Mouse (Mus musculus) forebrain, embryonic 15.5 days (tissue): Measurements from ENCODE around the gene Rtn3. TPM values are rescaled to one million over a fixed set of nuclear protein-coding genes. Genes with fewer than 3 reads are reported as not detected.
"Not testable (repeated sequence)": the region's sequence is repeated elsewhere in the genome, so short reads cannot be mapped to it uniquely, and the experiment has no call there.

ENCODE experiments used
- ATAC-seq: fragments of 200-750 bp; cut with Nextera tagmentation; replicated peaks from 2 replicates; pipeline ENCODE4 v1.8.0; 2017; ENCODE audit warnings: mild to moderate bottlenecking, moderate TSS enrichment, moderate library complexity
- H3K27ac ChIP-seq: fragments of 300-500 bp; sonication (generic); replicated peaks from 2 replicates; pipeline ENCODE4 v1.5.1; 2015; ENCODE audit warnings: mild to moderate bottlenecking, inconsistent platforms
- H3K27me3 ChIP-seq: fragments of 300-500 bp; sonication (generic); 2 replicates; pipeline ENCODE4 v1.6.1; 2015; ENCODE audit warnings: inconsistent platforms
- H3K36me3 ChIP-seq: fragments of 300-500 bp; sonication (generic); 2 replicates; pipeline ENCODE4 v1.6.1; 2015; ENCODE audit warnings: mild to moderate bottlenecking, inconsistent platforms
- H3K4me1 ChIP-seq: fragments of 300-500 bp; sonication (generic); 2 replicates; pipeline ENCODE4 v1.6.1; 2015; ENCODE audit warnings: inconsistent platforms
- H3K4me2 ChIP-seq: fragments of 300-500 bp; sonication (generic); replicated peaks from 2 replicates; pipeline ENCODE4 v1.6.1; 2015; ENCODE audit warnings: mild to moderate bottlenecking, inconsistent platforms
- H3K4me3 ChIP-seq: fragments of 300-500 bp; sonication (generic); 2 replicates; pipeline ENCODE4 v1.5.1; 2015; ENCODE audit warnings: mild to moderate bottlenecking, inconsistent platforms
- H3K9ac ChIP-seq: fragments of 300-500 bp; sonication (generic); replicated peaks from 2 replicates; pipeline ENCODE4 v1.6.1; 2015; ENCODE audit warnings: mild to moderate bottlenecking, inconsistent platforms
- H3K9me3 ChIP-seq: fragments of 300-500 bp; sonication (generic); 2 replicates; pipeline ENCODE4 v1.6.1; 2016; ENCODE audit warnings: inconsistent platforms
- WGBS: fragments of 180-500 bp; shearing (Covaris S2); methylation state at CpG from one replicate; pipeline ENCODE4 v1.1.7; 2015; ENCODE audit warnings: mixed read lengths; 5-methylcytosine and 5-hydroxymethylcytosine counted together
- polyA plus RNA-seq: library from polyadenylated mRNA; unstranded; fragments of >200 nt; fragmentation: Nextera tagmentation; extraction: Ambion mirVana; gene quantifications from 2 replicates; pipeline ENCODE4 v1.2.1, GENCODE M21; 2015

The Rtn3 gene
- polyA plus RNA-seq, 1 experiment from 2014 or later = 533 TPM

- Histone ChIP-seq H3K4me3 (peak overlapping the region; percentile 73), H3K4me2 (peak overlapping the region; percentile 76), H3K36me3 (peaks cover 14% of the 10 kb centered on the region), H3K9me3 (no peaks in the 10 kb centered on the region), H3K27me3 (no peaks in the 10 kb centered on the region), H3K9ac (peak overlapping the region; percentile 89), H3K27ac (peak overlapping the region; percentile 98), H3K4me1 (peaks cover 73% of the 10 kb centered on the region)
- no peak for ATAC-seq
- WGBS = 43% methylated on average over 12 of the region's 12 CpGs
These were observed 63.0 kb downstream of the Rtn3 start for GRCm38 (mm10) chr19:7420108-7420507.

GRCm38 (mm10) chr19:7419134-7419533 lies 63.9 kb downstream of the Rtn3 start:
- Histone ChIP-seq H3K9ac (peak overlapping the region; percentile 89), H3K9me3 (no peaks in the 10 kb centered on the region), H3K4me3 (peak overlapping the region; percentile 73), H3K4me1 (peaks cover 64% of the 10 kb centered on the region), H3K27me3 (no peaks in the 10 kb centered on the region), H3K36me3 (0 out of 2 replicates have a peak, but pooled peaks cover 6% of the 10 kb centered on the region), H3K27ac (peak overlapping the region; percentile 98), H3K4me2 (peak overlapping the region; percentile 76)
- ATAC-seq = no peak
- 18% methylated on average over 6 of the region's 6 CpGs for WGBS

- under 1% methylated on average over 53 of the region's 59 CpGs for WGBS
- ATAC-seq = peak; percentile 65
- H3K9me3 ChIP-seq = no peaks in the 10 kb centered on the region
- H3K4me1 ChIP-seq = peaks cover 54% of the 10 kb centered on the region
- H3K4me3 ChIP-seq = peak overlapping the region; percentile 73
- no peaks in the 10 kb centered on the region for H3K27me3 ChIP-seq
- peak overlapping the region; percentile 76 for H3K4me2 ChIP-seq
- H3K36me3 ChIP-seq = 0 out of 2 replicates have a peak, but pooled peaks cover 6% of the 10 kb centered on the region
- H3K9ac ChIP-seq = peak overlapping the region; percentile 89
- peak overlapping the region; percentile 98 for H3K27ac ChIP-seq
These were observed 64.9 kb downstream of the Rtn3 start for GRCm38 (mm10) chr19:7417911-7418849.

- H3K4me3 ChIP-seq = peak within 1 kb of the TSS; percentile 73
- H3K9me3 ChIP-seq = no peaks in the 10 kb centered on the region
- peak; percentile 59 for ATAC-seq
- H3K4me1 ChIP-seq = peaks cover 43% of the 10 kb centered on the region
- under 1% methylated on average over 107 of the region's 107 CpGs for WGBS
- peak within 1 kb of the TSS; percentile 84 for H3K4me2 ChIP-seq
- peak within 1 kb of the TSS; percentile 89 for H3K9ac ChIP-seq
- H3K27me3 ChIP-seq = no peaks in the 10 kb centered on the region
- peak within 1 kb of the TSS; percentile 98 for H3K27ac ChIP-seq
- H3K36me3 ChIP-seq = 0 out of 2 replicates have a peak, but pooled peaks cover 3% of the 10 kb centered on the region
These were observed 66.0 kb downstream of the Rtn3 start, which contains the start of gene 2700081O15Rik for GRCm38 (mm10) chr19:7416834-7417735. Gene 2700081O15Rik (plus strand): TSS chr19:7417625.

- H3K36me3 ChIP-seq = 0 out of 2 replicates have a peak, but pooled peaks cover 3% of the 10 kb centered on the region
- H3K4me2 ChIP-seq = peak overlapping the region; percentile 84
- 37% methylated on average over 22 of the region's 22 CpGs for WGBS
- H3K27ac ChIP-seq = peak overlapping the region; percentile 98
- peak overlapping the region; percentile 73 for H3K4me3 ChIP-seq
- H3K27me3 ChIP-seq = no peaks in the 10 kb centered on the region
- H3K4me1 ChIP-seq = peaks cover 34% of the 10 kb centered on the region
- H3K9me3 ChIP-seq = no peaks in the 10 kb centered on the region
- H3K9ac ChIP-seq = peak overlapping the region; percentile 89
- ATAC-seq = no peak
These were observed 66.9 kb downstream of the Rtn3 start for GRCm38 (mm10) chr19:7415916-7416833.

GRCm38 (mm10) chr19:7412361-7412760 lies 70.7 kb downstream of the Rtn3 start:
- 57% methylated on average over 2 of the region's 2 CpGs for WGBS
- Histone ChIP-seq H3K4me3 (no peak overlapping the region), H3K4me1 (peaks cover 11% of the 10 kb centered on the region), H3K9ac (no peak overlapping the region), H3K27me3 (no peaks in the 10 kb centered on the region), H3K4me2 (no peak overlapping the region), H3K27ac (no peak overlapping the region), H3K9me3 (no peaks in the 10 kb centered on the region), H3K36me3 (no peaks in the 10 kb centered on the region)
- ATAC-seq = no peak

- H3K4me3 ChIP-seq = no peak overlapping the region
- H3K4me2 ChIP-seq = no peak overlapping the region
- WGBS = 67% methylated on average over 9 of the region's 9 CpGs
- H3K36me3 ChIP-seq = no peaks in the 10 kb centered on the region
- H3K9me3 ChIP-seq = no peaks in the 10 kb centered on the region
- H3K27ac ChIP-seq = no peak overlapping the region
- 0 out of 2 replicates have a peak, but pooled peaks cover 2% of the 10 kb centered on the region for H3K27me3 ChIP-seq
- no peak for ATAC-seq
- no peak overlapping the region for H3K9ac ChIP-seq
- H3K4me1 ChIP-seq = peaks cover 4% of the 10 kb centered on the region; the same call in 1 of the 2 replicates
These were observed 78.4 kb downstream of the Rtn3 start for GRCm38 (mm10) chr19:7404623-7405229.

GRCm38 (mm10) chr19:7400635-7401034 lies 82.4 kb downstream of the Rtn3 start:
- H3K4me2 ChIP-seq = no peak overlapping the region
- H3K27ac ChIP-seq = no peak overlapping the region
- H3K9me3 ChIP-seq = no peaks in the 10 kb centered on the region
- peaks cover 4% of the 10 kb centered on the region; the same call in 1 of the 2 replicates for H3K4me1 ChIP-seq
- WGBS = 75% methylated on average over 11 of the region's 11 CpGs
- H3K27me3 ChIP-seq = 0 out of 2 replicates have a peak, but pooled peaks cover 2% of the 10 kb centered on the region
- no peak overlapping the region for H3K9ac ChIP-seq
- H3K4me3 ChIP-seq = no peak overlapping the region
- H3K36me3 ChIP-seq = no peaks in the 10 kb centered on the region
- ATAC-seq = no peak

- WGBS = 32% methylated on average over 24 of the region's 24 CpGs
- not testable (repeated sequence) for ATAC-seq, H3K27ac ChIP-seq
These were observed 84.2 kb downstream of the Rtn3 start for GRCm38 (mm10) chr19:7398898-7399297.

GRCm38 (mm10) chr19:7396867-7397826 lies 85.9 kb downstream of the Rtn3 start:
- H3K36me3 ChIP-seq, H3K4me3 ChIP-seq, H3K9ac ChIP-seq, ATAC-seq, H3K4me1 ChIP-seq, H3K27ac ChIP-seq, H3K27me3 ChIP-seq, H3K9me3 ChIP-seq, H3K4me2 ChIP-seq: not testable (repeated sequence)
- WGBS = 77% methylated on average over 10 of the region's 10 CpGs

More at GRCm38 (mm10) chr19:7398898-7399297, 84.2 kb downstream of the Rtn3 start:
- not testable (repeated sequence) for H3K4me3 ChIP-seq, H3K9ac ChIP-seq, H3K9me3 ChIP-seq, H3K27me3 ChIP-seq, H3K36me3 ChIP-seq, H3K4me2 ChIP-seq, H3K4me1 ChIP-seq
